Mouse (Mus musculus) heart, adult 2 months (tissue): ENCODE data around the gene Hapln1. TPM values are rescaled to one million over a fixed set of nuclear protein-coding genes. Genes with fewer than 3 reads are reported as not detected.

Experiments
- DNase-seq, 2 experiments: peaks; one replicate each; pipeline ENCODE4 v3.0.0; 2021
- H3K27ac ChIP-seq: fragments of 200-600 bp; 2 replicates; pipeline ENCODE4 v1.8.1; 2022
- H3K27me3 ChIP-seq: fragments of 200-500 bp; 2 replicates; pipeline ENCODE4 v1.6.1; 2012; ENCODE audit warnings: mild to moderate bottlenecking, low read length, inconsistent platforms, mixed read lengths; ENCODE audit not compliant: control insufficient read depth, insufficient read depth
- H3K36me3 ChIP-seq: fragments of 200-500 bp; 2 replicates; pipeline ENCODE4 v1.6.1; 2012; ENCODE audit warnings: low read length, inconsistent platforms; ENCODE audit not compliant: control insufficient read depth, insufficient read depth
- H3K4me1 ChIP-seq: fragments of 200-500 bp; 2 replicates; pipeline ENCODE4 v1.6.1; 2011; ENCODE audit warnings: low read length; ENCODE audit not compliant: control insufficient read depth, insufficient read depth
- H3K4me3 ChIP-seq: fragments of 200-600 bp; 2 replicates; pipeline ENCODE4 v1.8.1; 2022
- H3K79me2 ChIP-seq: fragments of 200-500 bp; replicated peaks from 2 replicates; pipeline ENCODE4 v1.6.1; 2012; ENCODE audit warnings: mild to moderate bottlenecking, inconsistent platforms, low read length, moderate library complexity, mixed read lengths; ENCODE audit not compliant: control insufficient read depth, insufficient read depth
- H3K9ac ChIP-seq: fragments of 200-500 bp; 2 replicates; pipeline ENCODE4 v1.6.1; 2012; ENCODE audit warnings: low read depth, mild to moderate bottlenecking, control low read depth, inconsistent platforms, low read length, mixed read lengths
- CTCF ChIP-seq: fragments of 200-600 bp; IDR thresholded peaks from 2 replicates; pipeline ENCODE4 v1.8.1; 2022; ENCODE audit warnings: antibody characterized with exemption, mild to moderate bottlenecking, moderate library complexity
- WGBS: fragments of 180-500 bp; shearing (Covaris S2); methylation state at CpG from one replicate; pipeline ENCODE4 v1.1.7; 2018; 5-methylcytosine and 5-hydroxymethylcytosine counted together
- intact Hi-C: fragments of 180-260 bp; cut with DNase I; formaldehyde crosslinking; loops from one replicate; pipeline ENCODE4 v1.15.1; 2025
- polyA plus RNA-seq: library from polyadenylated mRNA; depleted of rRNA; stranded (reverse); fragments of >200 nt; gene quantifications from 2 replicates; pipeline ENCODE4 v1.2.3, GENCODE M21; 2012; rRNA removed
- total RNA-seq, 2 experiments: library from RNA; stranded (reverse); gene quantifications; 2 replicates each; pipeline ENCODE4 v1.2.3; 2021

Hapln1 gene
- total and polyA plus RNA-seq, 3 experiments = 0.26 to 0.30 (median 0.27) TPM

GRCm38 (mm10) chr13:89657046-89657445, 117.5 kb downstream of the Hapln1 start:
- intact Hi-C loops = no loop called here
- Histone ChIP-seq H3K27me3 (no peaks in the 10 kb centered on the region), H3K36me3 (no peaks in the 10 kb centered on the region), H3K27ac (no peak overlapping the region), H3K9ac (no peak overlapping the region), H3K79me2 (no peaks in the 10 kb centered on the region), H3K4me3 (no peak overlapping the region), H3K4me1 (no peaks in the 10 kb centered on the region)
- 74% methylated on average over 11 of the region's 11 CpGs for WGBS
- no peak for TF ChIP-seq CTCF
- no peak for DNase-seq

Other genes starting within 250 kb of the Hapln1 start
- gene Vcan, start 202.7 kb downstream of the Hapln1 start, total RNA-seq = 1 to 10 TPM; 7.3 to 9.1 TPM
- 7.8 and 11.0 TPM in 2 replicates for gene Vcan, start 202.7 kb downstream of the Hapln1 start, polyA plus RNA-seq